Mouse (Mus musculus) neutrophil, adult 5-6 weeks (primary cell): ENCODE data around the gene Kiss1r. TPM values are rescaled to one million over a fixed set of nuclear protein-coding genes. Genes with fewer than 3 reads are reported as not detected.
"Not testable (repeated sequence)": the region's sequence is repeated elsewhere in the genome, so short reads cannot be mapped to it uniquely, and the experiment has no call there.

ENCODE experiments used
- ATAC-seq: fragments of 151-379, 151-347 bp; 2 replicates; pipeline ENCODE4 v1.8.0; 2017; ENCODE audit warnings: mild to moderate bottlenecking, moderate TSS enrichment; ENCODE audit not compliant: insufficient number of reproducible peaks, poor library complexity, low FRiP score, severe bottlenecking; ENCODE audit errors: extremely low read depth
- total RNA-seq: library from RNA; stranded (forward); fragments of 200-1000 nt; gene quantifications from 2 replicates; pipeline ENCODE4 v1.2.3, GENCODE M21; 2017

Kiss1r gene
- 1.4 and 2.4 TPM in 2 replicates for total RNA-seq

DNA sequence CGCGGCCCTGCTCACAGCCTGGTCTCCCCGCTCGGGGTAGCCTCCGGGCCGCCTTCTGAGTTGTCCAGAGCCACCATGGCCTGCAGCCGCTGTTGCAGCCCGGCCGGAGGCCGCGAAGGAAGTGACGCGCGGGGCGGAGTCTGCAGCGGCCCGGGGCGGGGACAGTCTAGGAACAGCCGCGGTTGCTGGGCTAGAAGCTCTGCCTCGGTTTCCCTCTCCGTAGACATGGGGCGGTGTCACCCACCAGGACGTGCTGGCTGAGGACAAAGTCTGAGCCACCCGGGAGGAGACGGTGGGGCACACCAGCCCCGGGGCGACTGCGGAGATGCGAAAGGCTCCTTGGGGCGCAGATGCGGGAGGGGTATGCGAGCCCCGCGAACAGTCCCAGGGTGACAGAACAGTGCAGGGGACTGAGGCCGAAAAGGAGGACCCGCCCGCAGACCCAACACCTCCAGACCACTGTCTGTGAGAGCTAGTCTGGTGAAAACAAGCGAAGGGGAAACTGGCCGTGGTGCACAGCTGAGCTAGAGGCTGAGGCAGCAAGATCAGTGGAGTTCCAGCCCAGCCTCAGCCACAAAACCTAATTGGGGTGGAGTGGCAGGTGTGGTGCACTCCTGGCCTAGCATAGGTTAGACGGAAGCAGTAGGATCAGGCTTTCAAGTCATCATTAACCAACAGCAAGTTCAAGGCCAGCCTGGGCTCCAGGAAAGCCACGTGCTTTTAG lies at the start of gene Kiss1r:
Gene Kiss1r (plus strand): TSS at position 164 of the 724 bp plus-strand sequence.
- ATAC-seq = peak; percentile 68

DNA sequence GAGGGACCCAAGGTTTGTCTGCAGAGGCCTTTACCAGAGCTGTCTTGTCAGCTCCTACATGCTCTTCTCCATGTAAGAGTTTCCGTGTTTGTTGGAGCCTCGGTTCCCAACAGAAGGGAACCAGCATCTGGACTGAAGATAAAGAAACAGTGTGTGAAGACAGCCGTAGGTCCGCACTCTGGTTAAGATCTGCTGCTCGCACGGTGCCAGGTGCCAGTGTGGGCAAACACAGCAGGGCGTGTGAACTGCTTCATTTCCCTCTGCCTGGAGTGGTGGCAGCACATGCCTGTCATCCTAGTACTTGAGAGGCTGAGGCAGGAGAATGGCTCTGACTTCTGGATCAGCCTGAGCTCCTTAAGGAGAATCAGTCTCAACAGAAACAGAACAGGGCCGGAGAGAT lies 44.9 kb upstream of the Kiss1r start:
- ATAC-seq = no peak

DNA sequence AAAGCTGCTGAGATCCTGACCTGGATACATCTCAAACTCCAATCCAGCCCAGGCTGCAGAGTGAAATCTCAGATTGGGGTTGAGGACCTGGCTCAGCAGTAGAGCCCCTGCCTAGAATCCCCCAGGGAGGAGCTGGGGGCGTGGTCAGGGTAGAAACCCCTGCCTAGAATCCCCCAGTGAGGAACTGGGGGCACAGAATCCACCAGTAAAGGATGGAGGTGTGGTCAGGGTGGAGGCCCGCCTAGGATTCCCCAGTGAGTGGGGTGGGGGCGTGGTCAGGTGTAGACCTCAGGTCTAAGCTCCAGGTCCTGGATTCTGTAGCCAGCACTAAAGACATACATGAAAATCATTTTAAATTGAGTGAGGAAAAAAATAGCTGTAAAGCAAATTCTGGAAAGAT lies 43.9 kb upstream of the Kiss1r start:
- no peak for ATAC-seq

DNA sequence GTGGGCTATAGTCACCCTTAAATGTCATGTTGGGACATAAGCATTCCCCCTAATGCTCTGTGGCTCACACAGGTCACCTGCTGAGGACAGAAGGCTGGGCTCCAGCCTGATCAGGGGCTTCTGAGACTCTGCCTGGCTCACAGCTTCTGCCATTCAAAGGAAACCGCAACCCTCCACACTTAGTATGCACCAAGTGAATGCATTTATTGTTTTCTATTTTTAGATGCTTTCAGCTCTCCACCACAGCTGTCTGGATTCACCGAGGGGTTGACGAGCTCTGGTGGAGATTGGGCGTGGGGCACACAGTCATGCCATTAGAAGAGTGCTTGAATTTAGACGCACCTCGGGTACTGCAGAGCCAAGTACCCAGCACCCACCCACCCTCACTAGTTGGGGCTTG lies 43.5 kb upstream of the Kiss1r start:
- no peak for ATAC-seq

DNA sequence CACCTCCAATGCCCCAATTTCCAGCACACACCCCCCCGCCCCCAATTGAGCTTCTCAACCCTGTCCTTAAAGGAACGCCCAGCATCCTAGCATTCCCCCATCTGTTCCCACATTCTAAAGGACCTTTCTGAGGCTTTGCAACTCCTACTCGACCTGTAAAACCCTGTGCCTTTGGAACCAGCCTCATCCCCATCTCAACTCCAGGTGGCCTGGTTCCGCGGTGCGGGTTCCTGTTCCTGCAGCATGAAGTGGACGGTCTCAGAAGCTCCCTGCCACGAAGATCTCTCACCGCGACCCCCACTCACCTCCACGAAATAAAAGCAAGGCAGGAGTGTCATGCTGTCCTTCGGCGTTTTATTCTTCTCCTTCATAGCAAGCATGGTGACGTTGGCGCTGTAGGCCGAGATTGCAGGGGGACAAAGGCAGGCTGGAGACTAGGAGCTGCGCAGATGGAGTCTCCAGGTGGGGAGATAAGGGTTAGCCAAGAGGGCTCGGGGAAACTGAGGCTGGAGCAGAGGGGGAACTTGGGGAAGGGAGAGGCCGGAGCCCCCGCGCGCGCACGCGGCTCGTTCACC lies 43.0 kb upstream of the Kiss1r start:
- no peak for ATAC-seq

DNA sequence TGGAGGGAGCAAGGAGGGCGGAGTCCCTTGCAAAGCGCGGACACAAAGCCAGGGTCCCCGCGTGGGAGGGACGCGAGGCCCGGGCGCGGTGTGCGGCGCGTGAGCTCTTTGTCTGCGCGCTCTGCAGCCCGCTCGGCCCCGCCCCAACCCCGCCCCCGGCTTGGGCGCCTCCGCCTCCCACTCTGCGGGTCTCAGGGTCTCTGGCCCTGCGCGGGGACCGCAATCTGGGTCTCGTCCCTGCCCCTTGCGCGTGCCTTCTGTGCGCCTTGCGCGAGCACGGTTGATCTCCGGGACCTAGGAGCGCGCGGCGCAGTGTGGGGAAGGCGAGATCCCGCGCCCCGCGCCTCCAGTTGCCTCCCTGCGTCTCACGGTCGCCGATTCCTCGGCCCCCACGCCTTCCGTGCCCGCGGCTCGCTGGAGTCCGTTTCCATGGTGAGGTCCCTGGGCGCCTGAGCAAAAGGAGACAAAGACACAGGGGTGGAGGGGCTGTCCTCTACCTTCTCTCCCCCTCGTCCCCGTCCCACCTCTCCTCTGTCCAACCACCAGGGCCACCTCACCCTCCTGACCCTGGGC lies 42.4 kb upstream of the Kiss1r start, which contains the start of the genes Prtn3 and Plppr3:
Gene Prtn3 (plus strand): TSS at position 187 of the 573 bp plus-strand sequence.
Gene Plppr3 (minus strand): TSS at position 345 of the 573 bp plus-strand sequence.
- 0 out of 2 replicates have a peak, but pooled peaks have one; percentile 13 for ATAC-seq

DNA sequence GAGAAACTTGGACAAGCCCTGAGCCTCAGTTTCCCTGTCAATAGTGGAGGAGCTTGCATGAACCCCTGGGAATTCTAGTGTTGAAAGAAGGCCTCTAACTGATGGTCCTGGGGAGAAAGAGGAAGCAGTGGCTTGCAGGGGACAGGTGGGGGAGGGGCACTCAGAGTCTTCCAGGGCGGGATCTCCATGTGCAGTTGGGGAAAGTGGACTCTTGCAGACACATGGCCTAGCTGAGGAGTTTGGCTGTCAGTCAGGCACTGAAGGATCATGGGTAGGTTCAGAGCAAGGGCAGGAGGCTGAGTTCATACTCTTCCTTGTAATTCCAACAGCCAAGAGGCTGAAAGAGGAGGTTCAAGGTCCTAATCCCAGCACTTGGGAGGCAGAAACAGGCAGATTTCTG lies 39.6 kb upstream of the Kiss1r start:
- ATAC-seq = no peak; the same call in 1 of the 2 replicates

DNA sequence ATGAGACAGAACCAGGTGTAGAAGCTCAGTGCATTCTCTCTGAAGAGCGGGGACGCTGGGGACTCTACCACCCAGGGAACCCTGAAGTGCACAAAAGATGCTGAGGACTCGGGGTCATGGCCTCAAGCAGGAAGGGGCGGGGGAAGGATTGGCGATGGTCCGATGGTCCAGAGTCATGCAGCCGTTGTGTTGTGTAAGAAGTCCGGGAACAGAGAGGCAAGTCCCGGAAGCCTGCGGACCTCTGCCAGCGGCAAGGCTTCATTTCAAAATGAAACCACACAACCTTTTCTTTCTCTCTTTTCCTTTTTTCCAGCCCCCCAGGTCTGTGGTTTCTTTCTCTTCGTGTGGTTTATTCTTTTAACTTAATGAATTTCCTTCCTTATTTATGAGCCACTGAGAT lies 39.0 kb upstream of the Kiss1r start:
- peak; percentile 45; the same call in 1 of the 2 replicates for ATAC-seq

DNA sequence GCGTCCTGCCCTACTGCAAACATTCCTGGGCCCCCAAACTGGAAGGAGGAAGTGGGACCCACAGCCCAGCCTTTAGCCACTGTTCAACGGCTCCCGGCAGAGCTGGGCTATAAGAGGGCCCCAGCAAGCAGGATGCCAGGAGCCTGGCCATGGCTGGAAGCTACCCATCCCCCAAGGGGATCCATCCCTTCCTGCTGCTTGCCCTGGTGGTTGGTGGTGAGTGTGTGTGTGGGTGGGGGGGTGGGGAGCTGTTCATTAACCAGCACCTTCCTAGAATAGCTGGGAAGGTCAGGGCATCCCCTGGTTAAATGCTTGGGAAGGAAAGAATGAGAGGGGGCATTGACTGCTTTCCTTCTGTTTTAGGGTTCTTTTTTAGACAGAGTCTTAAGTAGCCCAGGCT lies 37.2 kb upstream of the Kiss1r start:
- ATAC-seq = no peak

DNA sequence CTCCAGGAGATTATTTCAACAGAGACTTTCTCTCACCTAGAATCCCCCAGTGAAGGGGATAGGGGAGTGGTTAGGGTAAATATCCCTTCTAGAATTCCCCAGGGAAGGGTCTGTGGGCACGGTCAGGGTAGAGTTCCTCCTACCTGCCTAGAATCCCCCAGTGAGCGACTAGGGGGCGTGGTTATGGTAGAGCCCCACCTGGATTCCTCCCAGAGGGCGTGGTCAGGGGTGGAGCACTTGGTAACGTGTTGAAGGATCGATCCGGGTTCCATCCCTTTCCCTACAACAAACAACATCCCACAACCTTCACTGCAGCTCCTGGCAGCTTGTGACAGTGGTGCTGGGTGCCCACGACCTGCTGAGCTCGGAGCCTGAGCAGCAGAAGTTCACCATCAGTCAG lies 36.0 kb upstream of the Kiss1r start:
- ATAC-seq = no peak

DNA sequence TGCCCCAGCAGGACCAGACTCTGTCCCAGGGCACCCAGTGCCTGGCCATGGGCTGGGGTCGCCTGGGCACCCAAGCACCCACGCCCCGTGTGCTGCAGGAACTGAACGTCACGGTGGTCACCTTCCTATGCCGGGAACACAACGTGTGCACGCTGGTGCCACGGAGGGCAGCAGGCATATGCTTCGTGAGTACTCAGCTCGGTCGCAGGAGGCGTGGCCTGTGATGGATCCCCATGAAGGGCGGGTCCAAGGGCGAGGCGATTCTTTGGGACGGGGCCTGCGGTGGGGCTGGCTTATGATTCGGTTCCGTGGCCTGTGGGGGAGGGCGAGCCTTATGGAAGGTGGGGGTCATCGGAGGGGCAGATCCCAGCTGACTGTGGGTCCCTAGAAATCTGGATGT lies 34.8 kb upstream of the Kiss1r start:
- no peak for ATAC-seq

DNA sequence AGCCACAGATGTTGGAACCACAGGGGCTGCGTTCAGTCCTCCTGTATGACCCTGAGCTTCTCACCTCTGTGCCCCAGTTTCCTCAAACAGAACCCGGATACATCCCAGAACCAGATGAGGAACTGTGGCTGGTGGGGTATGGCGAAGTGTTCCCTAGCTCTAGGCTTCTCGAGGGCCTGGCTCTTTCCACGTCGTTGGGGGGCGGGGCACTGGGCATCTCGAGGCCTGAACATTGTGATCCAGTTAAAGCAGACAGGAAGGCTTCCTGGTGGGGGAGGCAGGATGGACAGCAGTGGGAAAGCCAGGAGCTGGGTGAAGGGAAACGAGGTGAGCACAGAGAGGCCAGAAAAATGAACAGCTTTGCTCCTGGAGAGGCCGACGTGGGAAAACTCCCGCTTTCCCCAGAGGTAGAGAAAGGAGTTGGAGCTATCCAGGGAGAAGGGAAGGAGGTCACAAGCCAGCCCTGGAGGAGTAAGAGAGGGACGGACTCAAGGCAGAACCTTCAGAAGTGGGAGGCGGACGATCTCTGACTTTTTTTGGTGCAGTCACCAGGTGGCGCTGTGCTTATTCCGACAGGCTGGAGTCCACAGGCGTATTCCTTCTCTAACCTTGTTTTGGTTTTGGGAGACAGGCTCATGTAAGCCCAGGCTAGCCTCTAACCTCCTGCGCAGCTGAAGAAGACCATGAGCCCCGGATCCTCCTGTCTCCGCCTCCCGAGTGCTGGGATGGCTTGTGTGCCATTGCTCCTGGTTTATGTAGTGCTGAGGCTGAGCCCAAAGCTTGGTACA lies 33.3 kb upstream of the Kiss1r start:
- peak; percentile 63 for ATAC-seq

DNA sequence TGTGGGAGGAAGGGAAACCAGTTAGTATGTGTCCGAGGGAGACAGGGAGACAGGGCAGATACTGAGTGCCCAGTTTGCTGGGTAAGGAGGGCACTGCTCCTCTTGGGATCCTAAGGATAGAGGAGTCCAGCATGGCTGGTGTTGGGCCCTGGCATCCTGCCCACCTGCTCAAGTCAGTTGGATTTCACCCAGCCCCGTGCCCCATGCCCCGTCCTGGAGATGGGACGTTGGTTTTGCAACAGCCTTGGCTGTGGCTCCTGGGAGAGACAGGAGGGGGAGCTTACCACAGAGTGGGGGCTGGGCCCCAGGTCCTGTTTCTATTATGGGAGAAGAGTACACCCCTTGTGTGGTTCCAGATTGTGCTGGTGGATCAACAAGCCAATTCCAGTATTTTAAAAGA lies 32.3 kb upstream of the Kiss1r start:
- no peak for ATAC-seq

DNA sequence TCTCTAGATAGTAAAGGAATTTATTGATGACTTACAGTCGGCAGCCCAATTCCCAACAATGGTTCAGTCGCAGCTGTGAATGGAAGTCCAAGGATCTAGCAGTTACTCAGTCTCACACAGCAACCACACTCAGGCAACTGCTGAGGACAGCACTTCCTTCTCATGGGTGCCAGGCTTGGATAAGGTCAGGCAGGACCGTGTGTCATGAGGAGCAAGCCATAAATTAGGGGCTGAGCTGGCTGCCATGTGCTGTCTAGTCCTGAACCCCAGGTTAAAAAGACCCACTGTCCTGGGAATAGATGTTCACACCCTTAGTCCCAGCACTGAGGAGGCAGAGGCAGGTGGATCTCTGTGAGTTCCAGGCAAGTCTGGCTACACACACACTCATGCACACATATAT lies 31.8 kb upstream of the Kiss1r start:
- not testable (repeated sequence) for ATAC-seq

DNA sequence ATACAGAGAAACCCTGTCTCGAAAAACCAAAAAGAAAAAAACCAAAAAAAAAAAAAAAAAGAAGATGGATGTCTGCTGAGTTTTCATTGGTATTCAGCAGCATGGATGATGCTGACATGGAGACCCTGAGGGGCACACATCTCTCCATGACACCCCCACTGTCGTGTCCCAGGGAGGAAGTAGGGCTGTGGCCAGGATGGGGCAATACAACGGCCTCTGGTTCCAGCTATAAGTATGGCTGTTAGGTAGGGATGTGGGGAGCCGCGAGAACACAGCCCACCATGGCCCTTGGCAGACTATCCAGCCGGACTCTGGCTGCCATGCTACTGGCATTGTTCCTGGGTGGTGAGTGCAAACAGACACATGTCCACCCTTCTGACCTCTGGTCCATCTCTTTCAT lies 30.7 kb upstream of the Kiss1r start, which contains the start of gene Elane:
Gene Elane (plus strand): TSS at position 194 of the 400 bp plus-strand sequence.
- ATAC-seq = no peak

DNA sequence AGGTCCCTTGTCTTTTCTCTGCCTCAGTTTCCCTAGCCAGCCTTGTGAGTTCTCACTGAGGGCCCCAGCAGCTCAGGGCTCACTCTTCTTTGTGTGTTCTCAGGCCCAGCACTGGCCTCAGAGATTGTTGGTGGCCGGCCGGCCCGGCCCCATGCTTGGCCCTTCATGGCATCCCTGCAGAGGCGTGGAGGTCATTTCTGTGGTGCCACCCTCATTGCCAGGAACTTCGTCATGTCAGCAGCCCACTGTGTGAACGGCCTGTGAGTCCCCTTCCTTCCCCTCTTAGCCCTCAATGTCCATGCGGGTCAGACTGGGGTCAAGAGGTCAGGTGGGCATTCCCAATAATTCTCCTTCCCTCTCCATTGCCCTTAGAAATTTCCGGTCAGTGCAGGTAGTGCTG lies 30.2 kb upstream of the Kiss1r start:
- no peak for ATAC-seq

DNA sequence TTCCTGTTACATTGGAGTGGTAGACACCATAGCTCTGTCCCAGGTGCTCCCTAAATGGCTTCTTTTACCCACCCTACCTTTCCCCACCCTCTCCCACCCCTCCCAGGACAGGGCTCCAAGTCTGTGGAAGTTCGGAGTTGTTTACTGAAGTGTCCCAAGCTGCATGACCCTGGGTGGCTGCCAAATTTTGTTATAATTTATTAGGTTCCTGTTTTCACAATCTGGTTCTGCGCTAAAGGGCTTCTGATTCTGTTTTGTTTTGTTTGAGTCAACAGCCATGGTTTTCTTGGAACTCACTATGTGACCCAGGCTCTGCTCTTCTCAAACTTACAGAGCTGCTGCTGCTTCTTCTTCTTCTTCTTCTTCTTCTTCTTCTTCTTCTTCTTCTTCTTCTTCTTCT lies 27.4 kb upstream of the Kiss1r start:
- ATAC-seq = no peak

DNA sequence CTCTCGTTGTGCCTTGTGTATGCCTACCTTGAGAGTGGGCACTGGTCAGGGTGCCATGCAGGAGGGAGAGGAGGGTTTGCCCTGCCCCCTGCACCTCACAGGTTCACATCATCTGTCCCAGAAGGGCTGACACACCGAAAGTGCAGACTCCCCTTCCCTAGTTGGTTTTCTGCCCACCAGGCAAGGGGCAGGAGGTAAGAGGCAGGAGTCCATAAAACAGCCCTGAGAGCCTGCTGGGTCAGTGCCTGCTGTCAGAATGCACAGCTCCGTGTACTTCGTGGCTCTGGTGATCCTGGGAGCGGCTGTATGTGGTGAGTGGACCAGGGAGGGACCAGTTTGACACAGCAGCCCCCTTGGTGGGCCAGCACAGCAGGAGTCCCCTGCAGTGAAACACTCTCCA lies 26.1 kb upstream of the Kiss1r start, which contains the start of gene Cfd:
Gene Cfd (plus strand): TSS at position 184 of the 400 bp plus-strand sequence.
- no peak for ATAC-seq

DNA sequence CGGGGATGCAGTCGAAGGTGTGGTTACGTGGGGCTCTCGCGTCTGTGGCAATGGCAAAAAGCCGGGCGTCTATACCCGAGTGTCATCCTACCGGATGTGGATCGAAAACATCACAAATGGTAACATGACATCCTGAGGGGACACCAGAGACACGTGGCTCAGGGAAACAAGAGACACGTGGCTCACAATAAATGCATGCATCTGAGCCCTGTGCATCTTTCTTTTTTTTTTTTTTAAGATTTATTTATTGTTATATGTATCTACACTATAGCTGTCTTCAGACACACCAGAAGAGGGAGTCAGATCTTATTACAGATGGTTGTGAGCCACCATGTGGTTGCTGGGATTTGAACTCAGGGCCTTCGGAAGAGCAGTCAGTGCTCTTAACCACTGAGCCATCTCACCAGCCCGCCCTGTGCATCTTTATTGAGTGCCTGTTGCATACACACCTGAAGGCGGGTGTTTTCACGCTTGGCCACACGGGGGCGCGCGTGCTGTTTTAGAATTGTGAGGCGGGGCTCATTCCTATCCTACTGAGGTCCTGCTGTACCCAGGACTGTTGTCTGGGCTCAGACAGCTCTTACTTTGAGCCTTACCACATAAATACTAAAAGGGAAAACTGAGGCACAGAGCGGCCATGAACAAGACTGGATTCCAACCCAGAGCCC lies 24.2 kb upstream of the Kiss1r start:
- ATAC-seq = peak; percentile 82
